Mouse (Mus musculus): ENCODE results near the gene Slc25a24. TPM values are rescaled to one million over a fixed set of nuclear protein-coding genes. Genes with fewer than 3 reads are reported as not detected.

The Slc25a24 gene
- polyA plus RNA-seq, 1 experiment, result 16.2 TPM

DNA sequence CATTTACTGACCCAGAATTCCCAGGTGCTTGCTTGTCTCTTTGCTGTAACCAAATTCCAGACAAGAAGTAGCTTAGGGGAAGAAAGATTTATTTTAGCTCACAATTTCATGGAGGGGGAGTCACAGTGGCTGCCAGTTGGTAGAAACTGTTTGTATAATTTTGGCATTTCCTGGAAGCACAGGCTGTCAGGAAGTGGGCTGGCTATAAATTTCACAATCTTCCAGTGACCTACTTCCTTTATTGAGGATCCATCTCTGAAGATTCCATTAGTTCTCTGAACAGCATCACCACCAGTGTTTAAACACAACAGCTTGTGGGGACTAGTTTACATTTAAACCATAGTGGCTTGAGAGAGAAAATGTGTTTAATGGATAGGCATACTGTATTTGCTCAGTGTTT lies 93.4 kb downstream of the Slc25a24 start:
- no peak for TF ChIP-seq POLR2A (IDR thresholded peaks at IDR 0.05; ENCODE audit: insufficient read depth, low read length)
- TF ChIP-seq EP300 (IDR thresholded peaks at IDR 0.05; ENCODE audit: insufficient read depth, low read depth, low read length), result no peak
- TF ChIP-seq CTCF (IDR thresholded peaks at IDR 0.05; ENCODE audit: low read depth, low read length), result no peak

More for the DNA sequence above, 93.4 kb downstream of the Slc25a24 start:
- Histone ChIP-seq H3K4me3 (ENCODE audit: low read depth, low read length) (no peak overlapping the region), H3K9me3 (replicated peaks; ENCODE audit: control insufficient read depth, insufficient read depth, low read length, poor library complexity, severe bottlenecking) (no peaks in the 10 kb centered on the region), H3K27ac (ENCODE audit: insufficient read depth, low read length) (no peak overlapping the region), H3K27me3 (ENCODE audit: control insufficient read depth, insufficient read depth, low read length, poor library complexity, severe bottlenecking) (no peaks in the 10 kb centered on the region), H3K4me1 (ENCODE audit: control insufficient read depth, insufficient read depth, low read length) (no peaks in the 10 kb centered on the region), H3K9ac (ENCODE audit: low read depth, poor library complexity, severe bottlenecking) (no peak overlapping the region), H3K36me3 (ENCODE audit: control insufficient read depth, insufficient read depth, low read length, poor library complexity, severe bottlenecking) (no peaks in the 10 kb centered on the region)

Other genes with a start within 250 kb of the Slc25a24 start
- gene Fndc7, start 233.1 kb upstream of the Slc25a24 start, polyA plus RNA-seq (2011; ENCODE audit: insufficient read depth, insufficient read length, low read depth, missing spikeins), result not detected in 2 replicates
- gene Prpf38b, start 211.4 kb upstream of the Slc25a24 start, polyA plus RNA-seq (2011; ENCODE audit: insufficient read depth, insufficient read length, low read depth, missing spikeins), result 112 and 113 TPM in 2 replicates
- gene Henmt1, start 183.3 kb upstream of the Slc25a24 start, polyA plus RNA-seq (2011; ENCODE audit: insufficient read depth, insufficient read length, low read depth, missing spikeins), result 0.43 TPM in 1 of 2 replicates, not detected in the other
- not detected in 2 replicates for gene Gm9857, start 182.7 kb upstream of the Slc25a24 start, polyA plus RNA-seq (2011; ENCODE audit: insufficient read depth, insufficient read length, low read depth, missing spikeins)
- 6.7 and 7.3 TPM in 2 replicates for gene Fam102b, start 95.5 kb upstream of the Slc25a24 start, polyA plus RNA-seq (2011; ENCODE audit: insufficient read depth, insufficient read length, low read depth, missing spikeins)
- not detected in 2 replicates for gene Slc25a54, start 42.7 kb upstream of the Slc25a24 start, polyA plus RNA-seq (2011; ENCODE audit: insufficient read depth, insufficient read length, low read depth, missing spikeins)
- gene Vav3, start 217.5 kb downstream of the Slc25a24 start, polyA plus RNA-seq (2011; ENCODE audit: insufficient read depth, insufficient read length, low read depth, missing spikeins), result 2.2 and 2.3 TPM in 2 replicates